Mouse (Mus musculus): ENCODE measurements around the gene Tmem206.

DNA sequence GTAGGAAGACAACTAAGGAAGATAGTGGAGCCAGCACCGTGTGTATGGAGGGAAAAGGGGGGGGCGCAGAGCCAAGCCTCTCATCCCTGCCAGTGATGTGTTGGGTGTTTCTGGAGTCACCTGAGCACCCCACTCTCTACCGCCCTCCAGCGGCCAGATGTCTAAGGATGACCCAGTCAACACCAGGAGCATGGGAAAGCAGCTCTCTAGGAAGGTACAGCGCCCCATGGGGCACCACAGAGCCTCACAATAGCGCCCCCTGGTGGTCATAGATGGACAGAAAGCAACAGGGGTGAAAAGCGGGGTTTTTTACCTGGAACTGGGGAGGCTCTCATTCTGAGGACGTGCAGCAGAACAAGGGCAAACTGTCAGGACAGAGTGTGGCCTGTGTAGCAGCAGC, 37.0 kb upstream of the Tmem206 start:
- TF ChIP-seq CTCF (conservative IDR thresholded peaks at IDR 0.05; ENCODE audit: insufficient read depth, insufficient read length, low read depth, low read length) (peak; percentile 68), POLR2A (IDR thresholded peaks at IDR 0.05; ENCODE audit: low read depth, low read length) (no peak)

All from kidney, adult 2 months (tissue).